Mouse (Mus musculus): ENCODE data around the gene Atg7. TPM values are rescaled to one million over a fixed set of nuclear protein-coding genes. Genes with fewer than 3 reads are reported as not detected.

The Atg7 gene
- polyA plus RNA-seq, 1 experiment = 16.0 TPM

- Histone ChIP-seq H3K4me3 (ENCODE audit: low read depth, low read length) (no peak overlapping the region), H3K36me3 (ENCODE audit: control insufficient read depth, insufficient read depth, low read length) (no peaks in the 10 kb centered on the region), H3K4me1 (ENCODE audit: control insufficient read depth, insufficient read depth, insufficient read length, low read length) (no peaks in the 10 kb centered on the region), H3K27ac (ENCODE audit: insufficient read depth, low read depth, low read length) (no peak overlapping the region), H3K27me3 (ENCODE audit: control insufficient read depth, insufficient read depth, low read length) (no peaks in the 10 kb centered on the region)
- 85% methylated on average over 2 of the region's 2 CpGs for WGBS
- TF ChIP-seq CTCF (IDR thresholded peaks at IDR 0.05; ENCODE audit: extremely low read depth, insufficient read length, insufficient replicate concordance, low read depth, low read length) = no peak; the same call in 1 of the 2 replicates
- no peak for TF ChIP-seq POLR2A (IDR thresholded peaks at IDR 0.05; ENCODE audit: low read depth, low read length)
Measured at GRCm38 (mm10) chr6:114826889-114827288, 184.0 kb downstream of the Atg7 start.

- H3K36me3 ChIP-seq (ENCODE audit: control insufficient read depth, insufficient read depth, low read length) = no peaks in the 10 kb centered on the region
- WGBS = 75% methylated on average over 9 of the region's 9 CpGs
- H3K4me3 ChIP-seq (ENCODE audit: low read depth, low read length) = no peak overlapping the region
- no peak overlapping the region for H3K27ac ChIP-seq (ENCODE audit: insufficient read depth, low read depth, low read length)
- H3K4me1 ChIP-seq (ENCODE audit: control insufficient read depth, insufficient read depth, insufficient read length, low read length) = peaks cover 4% of the 10 kb centered on the region; the same call in 1 of the 2 replicates
- H3K27me3 ChIP-seq (ENCODE audit: control insufficient read depth, insufficient read depth, low read length) = no peaks in the 10 kb centered on the region
- TF ChIP-seq POLR2A (IDR thresholded peaks at IDR 0.05; ENCODE audit: low read depth, low read length) (no peak), CTCF (IDR thresholded peaks at IDR 0.05; ENCODE audit: extremely low read depth, insufficient read length, insufficient replicate concordance, low read depth, low read length) (no peak)
Measured at GRCm38 (mm10) chr6:114829660-114830438, 187.0 kb downstream of the Atg7 start.

- H3K36me3 ChIP-seq (ENCODE audit: control insufficient read depth, insufficient read depth, low read length) = no peaks in the 10 kb centered on the region
- 96% methylated on average over 3 of the region's 3 CpGs for WGBS
Measured at GRCm38 (mm10) chr6:114831807-114832206, 188.9 kb downstream of the Atg7 start.

GRCm38 (mm10) chr6:114833058-114833685, 190.3 kb downstream of the Atg7 start:
- peaks cover 4% of the 10 kb centered on the region; the same call in 1 of the 2 replicates for H3K4me1 ChIP-seq (ENCODE audit: control insufficient read depth, insufficient read depth, insufficient read length, low read length)
- H3K27ac ChIP-seq (ENCODE audit: insufficient read depth, low read depth, low read length) = no peak overlapping the region
- TF ChIP-seq CTCF (IDR thresholded peaks at IDR 0.05; ENCODE audit: extremely low read depth, insufficient read length, insufficient replicate concordance, low read depth, low read length) (no peak), POLR2A (IDR thresholded peaks at IDR 0.05; ENCODE audit: low read depth, low read length) (no peak)
- no peak overlapping the region for H3K4me3 ChIP-seq (ENCODE audit: low read depth, low read length)
- 86% methylated on average over 9 of the region's 9 CpGs for WGBS
- no peaks in the 10 kb centered on the region for H3K27me3 ChIP-seq (ENCODE audit: control insufficient read depth, insufficient read depth, low read length)
- H3K36me3 ChIP-seq (ENCODE audit: control insufficient read depth, insufficient read depth, low read length) = no peaks in the 10 kb centered on the region

More at GRCm38 (mm10) chr6:114831807-114832206, 188.9 kb downstream of the Atg7 start:
- no peaks in the 10 kb centered on the region for H3K27me3 ChIP-seq (ENCODE audit: control insufficient read depth, insufficient read depth, low read length)
- H3K4me3 ChIP-seq (ENCODE audit: low read depth, low read length) = no peak overlapping the region
- no peak overlapping the region for H3K27ac ChIP-seq (ENCODE audit: insufficient read depth, low read depth, low read length)
- TF ChIP-seq POLR2A (IDR thresholded peaks at IDR 0.05; ENCODE audit: low read depth, low read length) (no peak), CTCF (IDR thresholded peaks at IDR 0.05; ENCODE audit: extremely low read depth, insufficient read length, insufficient replicate concordance, low read depth, low read length) (no peak)
- peaks cover 4% of the 10 kb centered on the region; the same call in 1 of the 2 replicates for H3K4me1 ChIP-seq (ENCODE audit: control insufficient read depth, insufficient read depth, insufficient read length, low read length)

- no peaks in the 10 kb centered on the region for H3K27me3 ChIP-seq (ENCODE audit: control insufficient read depth, insufficient read depth, low read length)
- TF ChIP-seq CTCF (IDR thresholded peaks at IDR 0.05; ENCODE audit: extremely low read depth, insufficient read length, insufficient replicate concordance, low read depth, low read length) (no peak), POLR2A (IDR thresholded peaks at IDR 0.05; ENCODE audit: low read depth, low read length) (no peak)
- no peak overlapping the region for H3K27ac ChIP-seq (ENCODE audit: insufficient read depth, low read depth, low read length)
- no peak overlapping the region for H3K4me3 ChIP-seq (ENCODE audit: low read depth, low read length)
- H3K36me3 ChIP-seq (ENCODE audit: control insufficient read depth, insufficient read depth, low read length) = no peaks in the 10 kb centered on the region
- H3K4me1 ChIP-seq (ENCODE audit: control insufficient read depth, insufficient read depth, insufficient read length, low read length) = peaks cover 4% of the 10 kb centered on the region; the same call in 1 of the 2 replicates
- WGBS = 78% methylated on average over 4 of the region's 4 CpGs
Measured at GRCm38 (mm10) chr6:114833791-114834346, 191.0 kb downstream of the Atg7 start.

- 93% methylated on average over 7 of the region's 7 CpGs for WGBS
- Histone ChIP-seq H3K4me1 (ENCODE audit: control insufficient read depth, insufficient read depth, insufficient read length, low read length) (peaks cover 8% of the 10 kb centered on the region; the same call in 1 of the 2 replicates), H3K27ac (ENCODE audit: insufficient read depth, low read depth, low read length) (no peak overlapping the region), H3K27me3 (ENCODE audit: control insufficient read depth, insufficient read depth, low read length) (no peaks in the 10 kb centered on the region), H3K36me3 (ENCODE audit: control insufficient read depth, insufficient read depth, low read length) (no peaks in the 10 kb centered on the region), H3K4me3 (ENCODE audit: low read depth, low read length) (no peak overlapping the region)
- no peak for TF ChIP-seq POLR2A (IDR thresholded peaks at IDR 0.05; ENCODE audit: low read depth, low read length)
- TF ChIP-seq CTCF (IDR thresholded peaks at IDR 0.05; ENCODE audit: extremely low read depth, insufficient read length, insufficient replicate concordance, low read depth, low read length) = no peak
Measured at GRCm38 (mm10) chr6:114835344-114835743, 192.4 kb downstream of the Atg7 start.

GRCm38 (mm10) chr6:114835752-114836151, 192.9 kb downstream of the Atg7 start:
- H3K4me1 ChIP-seq (ENCODE audit: control insufficient read depth, insufficient read depth, insufficient read length, low read length) = peaks cover 8% of the 10 kb centered on the region; the same call in 1 of the 2 replicates
- H3K4me3 ChIP-seq (ENCODE audit: low read depth, low read length) = no peak overlapping the region
- no peak for TF ChIP-seq POLR2A (IDR thresholded peaks at IDR 0.05; ENCODE audit: low read depth, low read length)
- TF ChIP-seq CTCF (IDR thresholded peaks at IDR 0.05; ENCODE audit: extremely low read depth, insufficient read length, insufficient replicate concordance, low read depth, low read length) = no peak
- H3K27me3 ChIP-seq (ENCODE audit: control insufficient read depth, insufficient read depth, low read length) = no peaks in the 10 kb centered on the region
- WGBS = 95% methylated on average over 1 of the region's 1 CpGs
- H3K27ac ChIP-seq (ENCODE audit: insufficient read depth, low read depth, low read length) = no peak overlapping the region
- H3K36me3 ChIP-seq (ENCODE audit: control insufficient read depth, insufficient read depth, low read length) = no peaks in the 10 kb centered on the region

All from small intestine, adult 2 months (tissue).